Mouse (Mus musculus) granulocyte monocyte progenitor cell, adult 5-6 weeks (primary cell): Measurements from ENCODE around the gene 4930404N11Rik. TPM values are rescaled to one million over a fixed set of nuclear protein-coding genes. Genes with fewer than 3 reads are reported as not detected.

Experiments
- ATAC-seq: replicated peaks from 2 replicates; pipeline ENCODE4 v1.8.0; 2016; ENCODE audit warnings: mild to moderate bottlenecking, moderate TSS enrichment, inconsistent platforms; ENCODE audit not compliant: poor library complexity, severe bottlenecking
- total RNA-seq, 2 experiments: library from RNA; stranded (forward) in 1 of 2; stranded (reverse) in 1 of 2; fragments of 200-712, 200-1000 nt in 1 of 2; fragments of >200 nt in 1 of 2; fragmentation: Nextera tagmentation in 1 of 2; gene quantifications; 2 replicates each; pipeline ENCODE4 v1.2.3; 2014 to 2017

The 4930404N11Rik gene
- total RNA-seq (2014; fragmentation: Nextera tagmentation) (not detected in 2 replicates), total RNA-seq (2017) (0.10 and 0.26 TPM in 2 replicates)

DNA sequence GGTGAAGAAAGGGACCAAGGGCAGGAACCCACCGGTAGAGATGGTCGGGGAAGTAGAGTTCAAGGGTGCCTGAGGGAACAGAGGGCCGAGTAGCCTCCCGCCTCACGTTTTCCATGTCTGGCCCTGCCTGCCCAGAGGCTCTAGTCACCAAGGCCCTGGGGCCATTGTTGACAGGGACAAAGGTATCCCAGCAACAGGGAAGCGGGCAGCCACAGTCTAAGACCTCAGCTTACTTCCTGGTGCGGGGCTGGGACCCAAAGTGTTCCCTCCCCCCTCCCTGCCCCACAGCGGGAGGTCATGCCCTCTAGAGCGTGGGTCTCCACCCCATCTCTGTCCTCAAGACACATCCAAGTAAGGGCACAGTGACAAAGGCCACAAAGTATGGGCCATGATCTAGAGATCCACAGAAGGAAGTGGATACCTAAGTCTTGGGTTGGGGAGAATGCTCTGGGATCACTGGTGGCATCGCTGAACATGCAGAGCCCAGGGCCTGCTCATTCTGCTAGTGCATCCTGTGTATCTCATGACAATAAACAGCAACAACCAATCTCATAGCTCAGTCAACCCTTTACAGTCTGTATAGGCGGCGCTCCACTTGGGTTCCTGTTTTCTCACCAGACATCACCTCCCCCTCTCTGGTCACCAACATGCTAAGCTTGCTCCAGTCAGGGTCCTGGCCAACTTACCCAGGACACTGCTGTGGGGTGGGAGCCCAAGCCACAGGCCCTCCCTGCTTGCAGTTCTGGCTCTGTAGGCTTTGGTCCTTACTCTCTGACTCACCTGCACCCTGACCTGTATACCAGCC lies at the start of gene 4930404N11Rik:
TSS of gene 4930404N11Rik (minus strand) at position 145 of the 805 bp plus-strand sequence.
- peak; percentile 40 for ATAC-seq

DNA sequence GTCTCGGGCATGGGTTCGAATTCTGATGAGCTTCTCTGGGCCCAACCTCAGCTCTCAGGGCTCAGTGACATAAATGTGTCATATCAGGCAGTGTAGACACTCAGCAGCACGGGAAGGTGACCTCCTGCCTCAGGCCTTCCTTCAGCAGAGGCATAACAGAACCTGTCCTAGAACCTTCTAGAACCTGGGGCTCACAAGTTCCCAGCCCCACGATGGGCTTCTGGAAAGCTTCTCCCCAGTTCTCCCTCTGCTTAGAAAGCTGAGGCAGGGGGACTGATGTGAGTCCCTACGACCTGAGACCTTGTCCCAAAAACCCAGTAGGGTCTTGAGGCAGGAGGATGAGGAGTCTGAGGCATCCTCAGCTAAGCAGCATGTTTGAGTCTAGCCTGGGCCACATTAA lies 49.5 kb upstream of the 4930404N11Rik start:
- ATAC-seq: no peak

DNA sequence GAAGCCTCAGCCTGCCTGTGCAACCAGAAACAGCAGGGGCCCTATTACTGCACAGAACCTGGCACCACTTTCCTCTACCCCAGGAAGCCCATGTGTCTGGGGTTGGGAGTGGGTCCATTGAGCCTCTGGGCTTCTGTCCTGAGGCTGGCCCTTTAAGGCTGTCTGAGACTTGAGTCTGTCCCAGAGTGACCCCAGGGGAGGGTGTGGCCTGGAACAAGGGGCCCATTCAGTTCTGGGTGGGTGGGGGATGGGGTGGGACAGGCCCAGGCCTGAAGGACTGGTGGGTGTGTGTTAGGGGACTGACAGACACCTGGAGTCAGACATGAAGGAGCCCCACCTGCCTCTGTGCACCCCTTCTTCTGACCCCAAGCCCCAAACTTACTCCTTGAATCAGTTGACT lies 49.1 kb upstream of the 4930404N11Rik start:
- ATAC-seq: no peak

DNA sequence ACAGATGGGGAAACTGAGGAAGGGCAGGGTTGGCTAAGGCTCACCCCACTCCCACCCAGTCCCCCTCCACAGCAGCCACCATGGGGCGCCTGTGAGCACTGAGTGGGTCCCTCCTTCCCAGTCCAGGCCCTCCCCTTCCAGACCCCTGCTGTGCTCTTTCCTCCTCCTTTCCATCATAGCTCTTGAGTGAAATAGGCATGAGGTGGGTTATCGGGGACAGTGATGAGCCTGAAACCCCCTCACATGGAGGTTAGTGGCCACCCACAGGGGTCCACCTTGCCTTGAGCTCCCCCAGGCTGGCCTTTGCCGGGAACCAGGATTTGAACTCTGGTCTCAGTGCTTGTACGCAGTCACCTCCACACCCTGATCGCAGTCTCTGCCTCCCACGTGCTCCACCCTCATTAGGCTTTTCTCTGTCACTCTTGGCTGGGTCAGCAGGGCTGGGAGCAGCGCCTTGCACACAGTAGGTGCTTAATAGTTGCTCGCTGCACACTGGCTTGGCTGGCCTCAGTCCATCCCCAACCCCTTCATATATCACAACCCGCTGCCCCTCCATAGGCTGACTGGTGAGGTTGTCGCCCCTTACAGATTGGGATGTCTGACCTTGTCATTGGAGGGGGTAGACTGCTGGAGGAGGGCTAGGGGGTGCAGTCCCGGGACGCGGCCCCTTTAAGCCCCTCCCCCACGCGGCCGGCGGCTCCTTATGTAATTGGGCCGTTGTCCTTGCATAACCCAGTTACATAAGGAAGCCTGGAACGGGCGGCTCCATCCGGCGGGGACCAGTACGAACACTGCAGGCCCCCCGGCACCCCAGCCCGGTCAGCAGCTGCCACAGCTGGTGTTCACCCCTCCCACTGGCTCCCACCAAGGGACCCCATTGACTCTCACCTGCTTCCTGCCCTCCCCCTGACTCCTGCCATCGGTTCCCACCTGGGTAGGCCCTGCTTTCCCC lies 48.0 kb upstream of the 4930404N11Rik start:
- peak; percentile 64 for ATAC-seq

DNA sequence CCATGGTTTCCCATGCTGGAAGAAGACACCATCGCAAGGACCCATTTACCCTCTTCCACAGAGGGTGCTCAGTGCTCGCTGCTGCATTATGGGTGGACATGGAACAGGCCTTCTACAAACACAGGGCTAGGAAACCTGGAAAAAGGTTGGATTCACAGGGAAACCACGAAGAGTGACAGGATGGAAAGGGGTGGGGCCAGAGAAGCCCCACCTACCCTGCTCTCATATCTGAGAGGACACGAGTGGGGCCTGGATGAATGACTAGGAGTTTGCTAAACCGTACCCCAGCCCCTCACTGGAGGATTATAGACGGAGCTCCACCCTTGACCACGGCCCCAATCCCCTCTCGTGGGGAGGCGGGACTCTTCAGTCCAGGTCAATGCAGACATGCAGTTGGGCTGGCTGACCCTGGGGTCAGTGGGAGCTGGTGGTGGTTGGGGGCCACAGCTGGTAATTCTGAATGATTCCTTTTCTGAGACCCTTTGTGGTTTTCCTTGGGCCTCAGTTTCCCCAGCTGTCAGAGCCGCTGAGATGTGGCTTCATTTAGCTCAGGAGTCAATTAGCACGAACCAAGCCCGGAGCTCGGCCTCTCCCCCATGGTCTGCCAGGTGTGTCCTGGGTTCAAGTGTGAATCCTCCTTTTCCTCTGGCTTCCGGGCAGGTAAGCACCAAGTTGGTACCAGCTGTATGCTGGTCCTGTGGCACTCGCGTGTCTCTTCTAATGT lies 47.1 kb upstream of the 4930404N11Rik start:
- no peak for ATAC-seq

DNA sequence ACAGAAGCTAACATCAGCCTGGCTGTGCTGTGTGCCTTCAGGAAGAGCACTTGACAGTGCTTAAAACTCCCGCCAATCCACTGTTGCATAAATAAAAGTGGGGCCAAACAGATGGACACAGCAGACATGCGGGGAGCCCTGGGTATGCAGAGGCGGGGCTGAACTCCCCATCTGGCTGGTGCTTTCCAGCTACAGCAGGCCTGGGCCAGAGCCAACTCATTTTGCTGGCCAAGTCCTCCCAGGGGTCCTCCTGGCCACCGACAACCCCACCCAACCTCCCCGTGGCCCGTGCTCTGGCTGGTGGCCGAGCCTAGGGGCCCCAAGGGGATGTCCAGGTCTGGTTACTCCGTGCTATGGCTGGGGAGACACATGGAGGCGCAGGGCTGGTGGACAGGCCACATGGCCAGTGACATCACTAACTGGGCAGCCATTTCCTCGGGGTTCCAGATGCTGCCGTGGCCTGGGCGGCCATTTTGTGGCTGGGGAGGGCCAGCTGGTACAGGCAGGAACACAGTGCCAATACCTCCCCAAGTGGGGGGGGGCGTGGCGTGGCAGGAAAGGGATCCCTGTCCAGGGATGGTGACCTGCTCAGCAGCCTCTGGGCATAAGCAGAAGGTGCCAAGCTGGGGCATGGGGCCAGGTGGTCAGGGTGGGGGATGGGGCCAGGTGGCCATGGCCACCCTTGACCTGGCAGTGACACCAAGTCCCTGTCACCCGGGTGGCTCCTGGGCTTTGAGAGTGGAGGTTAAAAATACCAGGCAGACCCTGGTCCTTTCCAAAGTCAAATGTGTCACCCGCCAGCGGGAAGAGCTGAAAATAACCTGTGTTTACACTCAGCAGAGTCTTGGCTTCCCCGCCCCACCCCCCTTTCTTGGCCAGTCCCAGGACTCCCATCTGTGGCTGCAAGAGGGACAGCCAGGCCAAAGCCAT lies 46.1 kb upstream of the 4930404N11Rik start:
- no peak for ATAC-seq

DNA sequence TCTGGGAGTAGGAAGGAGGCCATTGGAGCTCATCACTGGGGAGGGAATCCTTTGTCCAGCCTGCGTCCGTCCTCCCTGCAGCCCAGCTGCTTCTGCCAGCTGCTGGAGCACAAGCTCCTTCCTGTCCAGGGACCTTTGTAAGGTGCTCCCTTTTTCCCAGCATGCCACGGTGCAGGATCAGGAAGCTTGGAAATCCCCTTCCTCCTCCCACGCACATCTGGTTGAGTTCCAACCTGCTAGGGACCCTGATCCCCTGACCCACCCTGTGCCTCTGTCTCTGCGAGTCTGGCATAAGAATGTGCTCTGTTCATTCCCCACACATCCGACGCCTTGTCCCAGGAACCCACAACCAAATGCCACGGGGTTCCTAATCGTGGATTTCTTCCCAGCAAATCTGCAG lies 45.4 kb upstream of the 4930404N11Rik start:
- no peak for ATAC-seq

DNA sequence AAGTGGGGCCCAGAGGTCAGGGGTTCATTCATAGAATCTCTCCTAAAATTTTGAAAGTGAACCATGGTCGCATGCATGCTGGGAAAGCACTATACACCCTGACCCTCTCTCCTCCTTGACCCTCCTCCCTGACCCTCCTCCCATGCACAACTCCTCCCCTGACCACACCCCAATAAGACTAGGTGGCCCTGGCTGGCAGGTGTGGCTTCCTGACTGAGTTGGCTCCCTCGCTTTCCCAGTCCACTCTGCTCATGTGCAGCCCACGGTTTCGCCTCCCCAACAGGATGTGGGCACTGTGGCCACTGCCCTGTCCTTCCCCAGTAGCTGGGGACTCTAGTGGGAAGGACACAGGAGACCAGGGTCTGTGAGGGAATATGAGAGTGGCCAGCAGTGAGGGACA lies 44.7 kb upstream of the 4930404N11Rik start:
- ATAC-seq: no peak

DNA sequence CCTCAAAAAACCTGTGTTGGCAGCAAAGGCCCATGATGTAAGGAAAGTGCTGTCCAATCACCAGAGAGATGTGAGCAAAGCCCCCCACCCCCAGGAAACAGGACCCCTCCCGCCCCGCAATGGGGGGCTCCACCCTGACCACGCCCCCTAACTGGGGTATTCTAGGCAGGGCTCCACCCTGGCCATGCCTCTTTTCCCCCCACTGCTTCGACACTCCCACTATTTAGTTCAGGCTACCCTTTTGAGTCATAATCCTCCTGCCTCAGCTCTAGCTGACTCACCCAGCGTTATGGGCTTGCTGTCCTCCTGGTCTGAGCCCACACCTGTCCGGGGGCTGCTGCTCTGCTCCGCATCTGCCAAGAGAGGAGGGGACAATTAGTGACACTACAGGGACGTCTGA lies 43.7 kb upstream of the 4930404N11Rik start:
- ATAC-seq: no peak

DNA sequence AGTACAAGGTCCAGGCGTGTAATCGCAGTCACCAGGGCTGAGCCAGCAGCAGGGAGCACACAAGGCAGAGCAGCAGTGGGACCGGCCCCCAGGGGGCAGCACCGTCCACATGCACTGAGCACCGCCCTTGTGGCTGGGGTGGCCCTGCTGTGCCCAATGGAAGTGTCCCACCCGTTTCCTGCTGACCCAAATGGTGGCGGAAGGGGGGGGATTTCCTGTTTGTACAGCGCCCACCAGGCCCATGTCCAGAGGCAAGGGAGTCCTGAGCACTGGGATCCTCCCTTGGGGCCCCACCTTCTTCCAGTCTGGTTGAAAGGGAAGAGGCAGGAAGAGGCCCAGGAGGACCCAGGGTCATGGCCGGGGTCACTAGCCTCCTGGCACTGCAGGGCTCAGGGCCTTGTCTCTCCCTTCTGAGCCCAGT lies 43.3 kb upstream of the 4930404N11Rik start:
- peak; percentile 62 for ATAC-seq

DNA sequence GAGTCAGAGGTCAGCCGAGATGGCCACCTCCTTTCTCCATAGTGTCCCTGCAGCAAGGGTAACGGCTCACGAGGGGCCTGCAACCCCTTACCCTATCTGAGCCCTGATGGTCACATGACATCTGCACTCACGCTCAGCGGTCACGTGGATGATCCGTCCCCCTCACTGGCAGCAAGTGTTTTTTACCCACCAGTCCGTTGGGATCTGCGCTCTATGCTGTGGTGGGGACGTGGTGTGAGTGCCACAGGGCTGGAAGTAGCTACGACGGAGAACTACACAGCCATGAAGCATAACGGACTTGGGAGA lies 42.8 kb upstream of the 4930404N11Rik start:
- no peak for ATAC-seq

DNA sequence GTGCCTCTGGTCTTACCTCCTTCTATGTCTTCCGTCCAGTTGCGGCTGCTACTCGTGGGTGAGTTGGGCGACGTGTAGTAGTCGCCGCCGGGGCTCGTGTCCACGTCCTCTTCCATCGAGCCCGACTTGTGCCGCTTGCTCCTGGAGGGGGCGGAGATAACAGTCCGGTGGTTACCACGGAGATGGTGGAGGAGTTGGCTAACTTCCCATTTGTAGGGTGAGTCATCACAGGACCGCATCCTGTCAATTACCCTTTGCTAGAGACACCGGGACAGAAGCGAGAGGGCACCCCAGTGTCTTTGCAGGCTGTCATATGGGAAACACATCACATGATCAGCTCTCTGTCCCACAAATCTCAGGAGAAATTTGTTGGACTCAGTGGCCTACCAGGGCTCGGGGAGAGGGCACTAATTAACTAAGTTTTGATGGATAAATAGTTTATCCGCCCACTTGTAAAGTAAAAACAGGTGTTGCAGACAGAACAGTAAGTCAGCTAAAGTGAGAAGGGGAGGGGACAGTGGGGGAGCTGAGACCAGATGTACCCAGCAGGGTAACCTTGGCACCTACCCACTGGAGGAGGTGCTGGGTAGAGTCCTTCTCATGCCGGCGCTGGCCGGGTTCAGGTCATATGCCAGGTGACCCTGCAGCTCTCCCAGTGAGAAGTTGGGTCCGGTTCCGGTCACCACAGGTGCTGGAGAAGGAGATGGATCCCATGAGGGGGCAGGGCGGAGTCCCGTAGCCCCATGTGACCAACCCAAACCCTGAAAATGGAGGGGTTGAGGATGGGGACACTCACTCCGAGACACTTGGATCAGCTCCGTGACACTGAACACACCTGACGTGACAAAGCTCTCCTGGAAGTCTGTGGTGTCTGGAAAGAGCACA lies 42.2 kb upstream of the 4930404N11Rik start:
- peak; percentile 69 for ATAC-seq

DNA sequence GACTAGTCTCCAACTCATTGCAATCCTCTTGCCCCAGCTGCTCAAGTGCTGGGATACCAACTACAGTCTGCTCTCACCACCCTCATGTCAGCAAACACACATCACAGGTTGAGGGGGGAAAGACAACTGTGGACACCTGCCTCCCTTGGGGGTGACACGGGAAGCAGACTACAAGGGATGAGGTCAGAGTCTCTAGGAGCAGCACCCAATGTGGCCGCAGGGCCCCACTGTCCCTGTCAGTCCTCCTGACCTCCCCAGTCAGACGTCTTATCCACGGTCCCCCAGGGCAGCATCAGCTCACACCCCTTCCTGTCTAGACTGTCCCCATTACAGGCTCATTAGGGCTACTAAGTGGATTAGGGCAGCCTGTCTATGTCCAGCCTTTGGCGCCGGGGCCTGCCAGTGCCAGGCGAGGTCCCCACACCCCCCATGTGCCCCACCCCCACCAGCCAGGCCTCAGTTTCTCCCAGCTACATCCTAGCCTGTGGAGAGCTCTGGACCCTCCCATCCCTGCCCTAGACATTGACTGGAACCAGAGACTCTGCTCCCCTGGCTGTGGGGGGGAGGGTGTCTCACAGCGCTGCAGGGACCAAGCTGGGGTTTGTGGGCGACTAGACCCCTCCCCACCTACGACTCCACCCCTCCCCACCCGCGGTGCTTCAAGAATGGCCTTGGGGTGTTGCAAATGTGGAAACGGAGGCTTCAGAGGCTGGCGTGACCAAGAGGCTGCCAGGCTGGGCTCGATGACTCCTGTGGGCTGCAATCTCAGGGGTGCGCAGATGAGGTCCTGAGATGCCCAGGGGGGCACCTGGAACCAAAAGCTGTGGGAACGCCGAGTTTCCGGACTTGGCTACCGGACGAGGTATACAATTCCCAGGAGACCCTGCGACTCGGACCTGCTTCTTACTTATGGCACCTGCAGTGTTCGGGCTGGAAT lies 41.2 kb upstream of the 4930404N11Rik start:
- no peak for ATAC-seq

DNA sequence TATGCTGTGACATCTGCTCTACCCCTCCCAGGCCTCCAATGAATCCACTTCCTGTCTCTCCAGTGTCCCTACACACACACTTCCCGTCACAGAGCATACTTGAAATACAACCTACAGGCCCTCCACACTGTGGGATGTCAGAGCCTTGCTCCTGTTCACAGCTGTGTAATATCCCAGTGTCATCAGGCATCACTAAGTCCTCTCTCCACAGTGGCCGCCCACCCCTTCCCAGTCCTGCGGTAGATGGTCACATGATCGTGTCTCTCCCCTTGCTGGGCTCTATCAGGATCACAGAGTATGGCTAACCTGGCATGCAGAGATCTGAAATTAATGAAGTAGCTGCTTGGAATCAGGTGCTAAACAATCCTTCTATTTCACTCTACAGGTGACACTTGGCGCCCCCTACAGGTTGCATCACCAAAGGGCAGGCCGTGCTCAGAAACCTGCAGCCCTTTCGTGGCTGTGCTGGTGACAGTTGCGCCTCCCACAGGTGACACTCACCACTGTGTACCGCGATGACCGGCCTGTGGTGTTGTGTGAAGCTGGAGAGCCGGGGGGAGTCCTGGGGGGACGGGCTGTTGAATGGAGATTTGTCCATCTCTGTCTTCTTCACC lies 40.1 kb upstream of the 4930404N11Rik start:
- no peak for ATAC-seq

DNA sequence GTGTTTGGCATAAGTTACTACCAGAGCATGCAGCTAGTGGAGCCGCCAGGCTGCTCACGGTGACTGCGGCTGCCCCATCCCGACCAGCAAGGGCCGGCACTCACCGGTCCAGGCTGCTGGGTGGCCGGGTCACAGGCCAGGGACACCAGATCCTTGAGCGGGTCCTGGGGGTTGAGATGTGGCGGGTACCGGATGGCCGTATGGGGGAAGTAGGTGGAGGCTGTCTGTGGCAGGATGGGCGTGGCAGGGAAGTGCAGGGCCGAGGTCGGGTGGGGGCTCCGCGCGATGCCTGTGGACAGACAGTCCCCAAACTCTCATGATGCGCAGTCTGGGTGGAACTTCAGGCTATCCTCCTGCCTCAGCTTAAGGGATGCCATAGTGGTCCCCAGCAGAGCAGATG lies 39.1 kb upstream of the 4930404N11Rik start:
- peak; percentile 38 for ATAC-seq

DNA sequence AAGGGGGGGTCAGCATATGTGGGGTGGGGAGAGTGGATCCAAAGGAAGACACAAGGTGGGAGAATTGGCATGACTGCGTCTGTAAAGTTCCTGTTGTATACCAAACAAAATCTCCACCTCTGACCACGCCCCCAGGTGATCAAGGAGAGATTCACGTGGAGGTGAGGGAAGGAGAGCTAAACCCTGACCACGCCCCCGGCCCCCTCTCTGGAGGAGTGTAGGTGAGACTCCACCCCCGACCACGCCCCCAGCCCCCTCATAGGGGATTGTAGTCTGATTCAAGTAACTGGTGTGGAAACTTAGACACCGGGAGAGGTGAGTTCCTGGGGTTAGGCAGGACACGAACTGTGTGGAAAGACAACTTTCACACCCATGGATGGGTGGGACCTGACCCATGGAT lies 38.5 kb upstream of the 4930404N11Rik start:
- ATAC-seq: no peak

DNA sequence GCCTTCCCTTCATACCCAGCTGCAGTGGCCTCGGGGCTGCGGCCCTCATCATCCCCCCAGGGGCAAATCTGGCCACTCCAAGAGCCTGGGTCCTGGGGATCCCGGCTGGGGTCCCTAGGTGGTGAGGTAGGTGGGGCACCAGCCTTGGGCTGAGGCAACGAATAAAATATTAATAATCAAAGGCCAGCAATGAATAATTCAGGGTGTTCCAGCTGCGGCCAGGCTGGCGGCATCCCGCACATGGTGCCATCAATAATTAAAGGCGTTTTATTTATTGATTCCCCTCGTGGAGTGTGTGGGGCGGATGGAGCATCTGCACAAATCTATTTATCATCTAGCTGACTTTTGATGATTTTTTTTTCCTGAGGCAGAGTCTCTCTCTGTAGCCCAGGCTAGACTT lies 37.9 kb upstream of the 4930404N11Rik start:
- ATAC-seq: no peak
